Mouse (Mus musculus) frontal cortex, postnatal 25 days (tissue): Measurements from ENCODE around the gene Tcp11l2.

ENCODE experiments used
- DNase-seq, 2 experiments: peaks; one replicate each; pipeline ENCODE4 v3.0.0; 2022; ENCODE audit warnings: low spot score in 2 of 2

Gene Tcp11l2

GRCm38 (mm10) chr10:84576395-84577070 is at the start of gene Tcp11l2:
Gene Tcp11l2, plus strand, starts transcription at chr10:84576626.
- peak; percentile 85 to 87 for DNase-seq

- no peak for DNase-seq
Measured at GRCm38 (mm10) chr10:84527070-84527469, 49.4 kb upstream of the Tcp11l2 start.

- DNase-seq: no peak
Measured at GRCm38 (mm10) chr10:84527631-84528030, 48.8 kb upstream of the Tcp11l2 start.

GRCm38 (mm10) chr10:84530388-84530787 is 46.0 kb upstream of the Tcp11l2 start:
- DNase-seq: no peak

- no peak for DNase-seq
Measured at GRCm38 (mm10) chr10:84531576-84531975, 44.9 kb upstream of the Tcp11l2 start.

GRCm38 (mm10) chr10:84532191-84532889 is 44.1 kb upstream of the Tcp11l2 start:
- DNase-seq: no peak

GRCm38 (mm10) chr10:84532911-84533882 is 43.2 kb upstream of the Tcp11l2 start:
- DNase-seq: peak in 1 of 2 experiments; percentile 37

GRCm38 (mm10) chr10:84533912-84534671 is 42.3 kb upstream of the Tcp11l2 start, which contains the start of gene Ckap4:
Gene Ckap4, minus strand, starts transcription at chr10:84534062.
- no peak for DNase-seq

GRCm38 (mm10) chr10:84535458-84535857 is 41.0 kb upstream of the Tcp11l2 start:
- no peak for DNase-seq

- DNase-seq: no peak
Measured at GRCm38 (mm10) chr10:84535859-84536258, 40.6 kb upstream of the Tcp11l2 start.

- no peak for DNase-seq
Measured at GRCm38 (mm10) chr10:84539651-84540050, 36.8 kb upstream of the Tcp11l2 start.

GRCm38 (mm10) chr10:84542802-84543658 is 33.4 kb upstream of the Tcp11l2 start:
- no peak for DNase-seq

GRCm38 (mm10) chr10:84544841-84545610 is 31.4 kb upstream of the Tcp11l2 start:
- no peak for DNase-seq

GRCm38 (mm10) chr10:84549146-84549919 is 27.1 kb upstream of the Tcp11l2 start:
- no peak for DNase-seq

- DNase-seq: no peak
Measured at GRCm38 (mm10) chr10:84549920-84550293, 26.5 kb upstream of the Tcp11l2 start.

GRCm38 (mm10) chr10:84551846-84552245 is 24.6 kb upstream of the Tcp11l2 start:
- DNase-seq: no peak

- DNase-seq: no peak
Measured at GRCm38 (mm10) chr10:84552477-84552876, 23.9 kb upstream of the Tcp11l2 start.

GRCm38 (mm10) chr10:84554291-84555009 is 22.0 kb upstream of the Tcp11l2 start:
- no peak for DNase-seq
